Mouse (Mus musculus) G1E (cell line): ENCODE data around the gene Vps26c.

ENCODE experiments used
- CTCF ChIP-seq: IDR thresholded peaks from 2 replicates; pipeline ENCODE4 v1.5.1; 2012; ENCODE audit warnings: low read depth, low read length, inconsistent platforms, mixed read lengths
- GATA1 ChIP-seq: IDR thresholded peaks from 2 replicates; pipeline ENCODE4 v1.6.1; 2012; ENCODE audit warnings: borderline replicate concordance, low read length, inconsistent platforms, mixed read lengths
- POLR2AphosphoS5 ChIP-seq: IDR thresholded peaks from 2 replicates; pipeline ENCODE4 v1.6.1; 2012; ENCODE audit warnings: low read depth, low read length, inconsistent platforms; ENCODE audit not compliant: insufficient replicate concordance
- TAL1 ChIP-seq: conservative IDR thresholded peaks from 2 replicates; pipeline ENCODE4 v1.6.1; 2012; ENCODE audit warnings: low read depth, low read length, inconsistent platforms, mixed read lengths

DNA sequence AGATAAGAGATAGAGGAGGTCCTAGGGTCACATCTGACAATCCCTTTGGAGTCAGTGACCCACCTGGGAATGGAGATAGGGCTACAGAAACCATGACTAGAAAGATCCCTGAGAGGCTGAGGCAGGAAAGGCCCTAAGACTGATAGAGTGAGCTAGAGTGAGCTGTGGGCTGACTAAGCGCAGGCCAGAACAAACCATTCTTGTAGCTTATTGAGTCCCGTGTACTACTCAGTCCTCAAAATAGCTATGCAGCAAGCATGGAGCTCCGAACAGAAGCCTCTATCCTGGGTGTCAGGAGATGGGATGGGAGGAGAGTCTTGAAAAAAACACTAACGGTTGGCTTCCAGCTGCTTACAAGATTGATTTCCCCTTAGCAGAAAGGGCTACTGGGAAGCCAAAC, 4.6 kb upstream of the Vps26c start:
- TF ChIP-seq CTCF (no peak), TAL1 (no peak), GATA1 (no peak), POLR2AphosphoS5 (no peak)
